Mouse (Mus musculus) liver, postnatal 0 days (tissue): ENCODE data around the gene Tjp1. TPM values are rescaled to one million over a fixed set of nuclear protein-coding genes. Genes with fewer than 3 reads are reported as not detected.

Experiments used
- ATAC-seq: fragments of 200-750 bp; cut with Nextera tagmentation; 2 replicates; pipeline ENCODE4 v1.8.0; 2017; ENCODE audit warnings: mild to moderate bottlenecking, moderate library complexity
- DNase-seq: peaks from one replicate; pipeline ENCODE4 v3.0.0-alpha.2; 2016
- H3K27ac ChIP-seq: fragments of 300-500 bp; sonication (generic); 2 replicates; pipeline ENCODE4 v1.5.1; 2014; ENCODE audit warnings: antibody characterized with exemption, moderate library complexity, mild to moderate bottlenecking, low read depth
- H3K27me3 ChIP-seq: fragments of 300-500 bp; sonication (generic); 2 replicates; pipeline ENCODE4 v1.6.1; 2014; ENCODE audit warnings: low read length, control low read depth, mixed read lengths; ENCODE audit not compliant: insufficient read depth
- H3K36me3 ChIP-seq: fragments of 300-500 bp; sonication (generic); replicated peaks from 2 replicates; pipeline ENCODE4 v1.6.1; 2014; ENCODE audit warnings: mild to moderate bottlenecking, control low read depth, low read length, moderate library complexity, mixed read lengths; ENCODE audit not compliant: insufficient read depth
- H3K4me1 ChIP-seq: fragments of 300-500 bp; sonication (generic); 2 replicates; pipeline ENCODE4 v1.6.1; 2014; ENCODE audit warnings: antibody characterized with exemption, mild to moderate bottlenecking, control low read depth; ENCODE audit not compliant: insufficient read depth
- H3K4me2 ChIP-seq: fragments of 300-500 bp; sonication (generic); 2 replicates; pipeline ENCODE4 v1.6.1; 2014; ENCODE audit warnings: low read depth, mild to moderate bottlenecking, low read length, moderate library complexity, mixed read lengths
- H3K4me3 ChIP-seq: fragments of 300-500 bp; sonication (generic); 2 replicates; pipeline ENCODE4 v1.5.1; 2014; ENCODE audit warnings: low read depth, low read length
- H3K9ac ChIP-seq: fragments of 300-500 bp; sonication (generic); replicated peaks from 2 replicates; pipeline ENCODE4 v1.6.1; 2014; ENCODE audit warnings: mild to moderate bottlenecking, moderate library complexity
- H3K9me3 ChIP-seq: fragments of 300-500 bp; sonication (generic); 2 replicates; pipeline ENCODE4 v1.6.1; 2016; ENCODE audit warnings: mild to moderate bottlenecking, control low read depth, low read length, mixed read lengths
- CTCF ChIP-seq: sonication (generic); IDR thresholded peaks from 2 replicates; pipeline ENCODE4 v1.5.1; 2016; ENCODE audit warnings: antibody characterized with exemption, low read depth
- EP300 ChIP-seq: IDR thresholded peaks from 2 replicates; pipeline ENCODE4 v1.6.1; 2016; ENCODE audit warnings: antibody characterized with exemption, low read depth, mild to moderate bottlenecking
- WGBS: fragments of 180-500 bp; shearing (Covaris S2); extraction: QIAGEN DNeasy Blood & Tissue Kit; methylation state at CpG from one replicate; pipeline ENCODE4 v1.1.7; 2014; ENCODE audit not compliant: insufficient replicate concordance; 5-methylcytosine and 5-hydroxymethylcytosine counted together
- polyA plus RNA-seq: library from polyadenylated mRNA; unstranded; fragments of >200 nt; fragmentation: Nextera tagmentation; extraction: Ambion mirVana; gene quantifications from 2 replicates; pipeline ENCODE4 v1.2.1, GENCODE M21; 2015

Gene Tjp1
- polyA plus RNA-seq, 1 experiment from 2014 or later = 3.8 TPM

- TF ChIP-seq EP300 = no peak
Observed at GRCm38 (mm10) chr7:65454269-65454668, 73.3 kb downstream of the Tjp1 start.

DNA sequence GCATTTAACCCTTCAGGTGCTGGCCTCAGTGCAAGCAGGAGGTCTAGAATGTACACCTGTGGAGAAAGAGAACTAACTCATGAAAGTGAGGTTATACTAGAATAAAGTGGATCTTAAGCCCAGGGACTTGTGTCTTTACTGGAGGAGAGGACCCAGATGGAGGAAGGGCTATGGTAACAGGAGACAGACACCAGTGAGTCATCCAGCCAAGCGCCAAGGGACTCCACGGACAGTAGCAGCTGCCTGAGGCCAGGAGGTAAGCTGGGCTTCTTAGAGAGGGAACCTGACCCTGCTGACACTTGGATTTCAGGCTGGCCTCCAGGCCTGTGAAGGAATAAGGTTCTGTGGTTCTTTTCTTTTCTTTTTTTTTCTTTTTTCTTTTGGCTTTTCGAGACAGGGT is 75.3 kb downstream of the Tjp1 start:
- Histone ChIP-seq H3K9me3 (no peaks in the 10 kb centered on the region), H3K4me1 (no peaks in the 10 kb centered on the region), H3K4me2 (no peak overlapping the region), H3K36me3 (no peaks in the 10 kb centered on the region), H3K27ac (no peak overlapping the region), H3K27me3 (no peaks in the 10 kb centered on the region), H3K9ac (no peak overlapping the region), H3K4me3 (no peak overlapping the region)
- TF ChIP-seq CTCF (no peak), EP300 (no peak)
- WGBS = 69% methylated on average over 3 of the region's 3 CpGs
- no peak for ATAC-seq
- DNase-seq = no peak

More at GRCm38 (mm10) chr7:65454269-65454668, 73.3 kb downstream of the Tjp1 start:
- Histone ChIP-seq H3K4me1 (no peaks in the 10 kb centered on the region), H3K4me2 (no peak overlapping the region), H3K36me3 (no peaks in the 10 kb centered on the region), H3K4me3 (no peak overlapping the region), H3K9ac (no peak overlapping the region), H3K27me3 (no peaks in the 10 kb centered on the region), H3K27ac (no peak overlapping the region), H3K9me3 (no peaks in the 10 kb centered on the region)
- no peak for DNase-seq
- no peak for ATAC-seq
- 56% methylated on average over 3 of the region's 3 CpGs for WGBS

- H3K9ac ChIP-seq = no peak overlapping the region
- no peak overlapping the region for H3K4me2 ChIP-seq
- ATAC-seq (no peak), DNase-seq (no peak)
- H3K4me1 ChIP-seq = no peaks in the 10 kb centered on the region
- no peaks in the 10 kb centered on the region for H3K9me3 ChIP-seq
- H3K4me3 ChIP-seq = no peak overlapping the region
- H3K27me3 ChIP-seq = no peaks in the 10 kb centered on the region
- no peaks in the 10 kb centered on the region for H3K36me3 ChIP-seq
- H3K27ac ChIP-seq = no peak overlapping the region
- WGBS = 72% methylated on average over 5 of the region's 5 CpGs
- no peak for TF ChIP-seq EP300
- TF ChIP-seq CTCF = no peak
Observed at GRCm38 (mm10) chr7:65450158-65450557, 77.4 kb downstream of the Tjp1 start.

GRCm38 (mm10) chr7:65441505-65441904 is 86.1 kb downstream of the Tjp1 start:
- no peak for DNase-seq

GRCm38 (mm10) chr7:65439518-65439917 is 88.1 kb downstream of the Tjp1 start:
- no peak for TF ChIP-seq CTCF
- TF ChIP-seq EP300 = no peak
- no peak overlapping the region for H3K4me2 ChIP-seq
- no peaks in the 10 kb centered on the region for H3K27me3 ChIP-seq
- no peaks in the 10 kb centered on the region for H3K4me1 ChIP-seq
- DNase-seq = no peak
- WGBS = 73% methylated on average over 8 of the region's 8 CpGs
- H3K27ac ChIP-seq = no peak overlapping the region
- no peak overlapping the region for H3K4me3 ChIP-seq
- ATAC-seq = no peak
- H3K9ac ChIP-seq = no peak overlapping the region
- no peaks in the 10 kb centered on the region for H3K9me3 ChIP-seq
- H3K36me3 ChIP-seq = no peaks in the 10 kb centered on the region

More at GRCm38 (mm10) chr7:65441505-65441904, 86.1 kb downstream of the Tjp1 start:
- no peak for ATAC-seq
- Histone ChIP-seq H3K36me3 (no peaks in the 10 kb centered on the region), H3K4me3 (no peak overlapping the region), H3K4me1 (no peaks in the 10 kb centered on the region), H3K9me3 (no peaks in the 10 kb centered on the region), H3K27ac (no peak overlapping the region), H3K9ac (no peak overlapping the region), H3K4me2 (no peak overlapping the region), H3K27me3 (no peaks in the 10 kb centered on the region)
- 73% methylated on average over 4 of the region's 4 CpGs for WGBS
- TF ChIP-seq EP300 (no peak), CTCF (no peak)

DNA sequence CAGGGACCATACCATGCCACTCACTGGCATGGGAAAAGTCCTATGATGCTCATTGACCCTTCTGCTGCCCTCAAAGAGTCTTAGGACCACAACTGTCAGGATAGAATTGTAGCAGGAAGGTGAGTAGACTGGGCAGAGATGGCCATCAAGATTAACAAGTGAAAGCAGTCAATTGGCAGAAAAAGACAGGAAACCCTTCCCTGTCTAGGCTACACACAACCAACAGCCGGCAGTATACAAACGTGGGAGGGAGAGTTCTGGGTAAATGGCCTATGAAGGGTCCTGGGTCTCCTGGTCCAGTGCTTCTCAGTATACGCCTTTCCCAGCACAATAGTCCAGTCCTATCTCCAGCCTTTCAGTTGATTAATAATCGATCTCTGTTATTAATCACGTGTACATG is 89.4 kb downstream of the Tjp1 start:
- Histone ChIP-seq H3K36me3 (no peaks in the 10 kb centered on the region), H3K9me3 (no peaks in the 10 kb centered on the region), H3K27ac (no peak overlapping the region), H3K4me1 (no peaks in the 10 kb centered on the region), H3K27me3 (no peaks in the 10 kb centered on the region), H3K9ac (no peak overlapping the region), H3K4me3 (no peak overlapping the region), H3K4me2 (no peak overlapping the region)
- DNase-seq = no peak
- WGBS = 62% methylated on average over 5 of the region's 5 CpGs
- ATAC-seq = no peak
- TF ChIP-seq CTCF (no peak), EP300 (no peak)

DNA sequence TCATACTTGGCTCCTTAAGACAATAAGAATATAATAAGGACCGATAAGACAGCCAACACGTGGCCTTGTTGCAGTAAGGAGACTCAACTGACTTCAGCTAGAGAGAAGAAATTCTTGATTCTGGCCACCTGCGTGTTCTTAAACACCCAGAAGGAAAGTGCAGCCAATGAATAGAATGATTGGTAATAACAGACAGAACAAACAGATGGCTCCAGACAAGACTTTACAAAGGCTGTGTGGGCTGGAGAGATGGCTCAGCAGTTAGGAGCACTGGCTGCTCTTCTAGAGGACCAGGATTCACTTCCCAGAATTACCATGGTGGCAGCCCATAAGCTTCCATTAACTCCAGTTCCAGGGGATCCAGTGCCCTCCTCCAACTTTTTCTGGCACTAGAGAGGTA is 90.7 kb downstream of the Tjp1 start:
- H3K27ac ChIP-seq = no peak overlapping the region
- no peaks in the 10 kb centered on the region for H3K4me1 ChIP-seq
- H3K27me3 ChIP-seq = no peaks in the 10 kb centered on the region
- no peak overlapping the region for H3K9ac ChIP-seq
- no peak for TF ChIP-seq EP300
- no peak for TF ChIP-seq CTCF
- no peak overlapping the region for H3K4me2 ChIP-seq
- DNase-seq (no peak), ATAC-seq (no peak)
- H3K9me3 ChIP-seq = no peaks in the 10 kb centered on the region
- H3K36me3 ChIP-seq = no peaks in the 10 kb centered on the region
- WGBS = 74% methylated on average over 3 of the region's 3 CpGs
- no peak overlapping the region for H3K4me3 ChIP-seq
